Mouse (Mus musculus): Measurements from ENCODE around the gene Timm8a2.
"Not testable (repeated sequence)": the region's sequence is repeated elsewhere in the genome, so short reads cannot be mapped to it uniquely, and the experiment has no call there.

Timm8a2 gene

DNA sequence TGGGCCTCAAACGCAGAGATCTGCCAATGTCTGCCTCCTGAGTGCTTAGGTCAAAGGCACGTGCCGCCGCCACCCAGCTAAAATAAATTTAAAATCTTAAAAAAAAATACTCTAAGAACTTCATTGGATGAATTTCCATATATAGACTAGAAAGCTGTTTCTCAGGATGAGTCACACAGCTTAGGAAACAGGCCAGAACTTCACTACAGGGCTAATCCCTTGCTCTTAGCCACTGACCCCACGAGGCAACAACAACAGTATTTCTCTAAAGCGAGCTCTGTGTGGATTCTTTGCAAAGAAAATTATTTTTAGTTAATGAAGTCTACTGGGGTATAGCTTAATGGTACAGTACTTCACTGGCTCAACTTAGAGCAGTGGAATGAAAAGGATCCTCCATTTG lies 26.9 kb downstream of the Timm8a2 start:
- no peak for DNase-seq (ENCODE audit: low spot score)

DNA sequence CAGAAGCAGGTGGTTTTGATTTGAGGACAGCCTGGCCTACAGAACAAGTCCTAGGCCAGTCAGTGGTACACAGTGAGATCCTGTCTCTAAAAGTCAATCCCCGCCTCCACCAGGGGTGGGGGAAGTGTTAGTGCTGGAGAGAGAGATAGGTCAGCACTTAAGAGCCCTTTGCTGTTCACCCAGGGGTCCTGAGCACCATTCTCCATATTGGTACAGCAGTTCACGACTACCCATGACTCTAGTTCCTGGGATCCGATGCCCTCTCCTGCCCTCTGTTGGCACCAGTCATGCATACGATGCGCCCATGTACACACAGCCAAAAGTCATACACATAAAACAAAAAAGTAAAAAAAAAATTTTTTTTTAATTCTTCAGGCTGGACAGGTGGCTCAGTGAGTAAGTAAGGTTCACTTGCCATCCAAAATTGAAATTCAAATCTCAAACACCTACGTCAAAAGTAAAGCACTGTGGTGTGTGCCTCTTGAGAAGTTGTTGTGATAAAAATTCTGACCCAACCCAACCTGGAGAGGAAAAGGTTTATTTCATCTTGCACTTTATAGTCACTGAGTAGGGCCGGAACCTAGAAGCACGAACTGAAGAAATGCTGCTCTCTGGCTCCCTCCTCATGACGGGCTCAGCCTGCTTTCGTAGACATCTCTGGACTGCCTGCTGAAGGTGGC lies 28.1 kb downstream of the Timm8a2 start:
- DNase-seq (ENCODE audit: low spot score) = no peak

DNA sequence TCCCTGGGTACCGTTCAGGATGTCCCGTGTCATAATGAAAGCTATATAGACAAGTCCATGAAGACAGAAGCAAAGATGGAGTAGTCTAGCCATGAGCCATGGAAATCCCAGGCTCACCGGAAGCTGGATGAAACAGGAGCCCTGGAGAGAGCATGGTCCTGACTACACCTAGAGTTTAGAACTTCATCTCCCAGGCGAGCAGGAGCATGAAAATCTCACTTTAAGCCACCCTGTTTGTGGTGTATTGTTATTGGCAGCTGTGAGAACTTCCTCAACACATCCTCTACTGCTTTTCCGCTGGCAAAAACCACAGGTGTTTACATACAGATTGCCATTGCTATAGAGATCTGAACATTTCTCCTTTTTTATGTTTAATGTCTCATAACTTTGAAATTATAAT lies 29.1 kb downstream of the Timm8a2 start:
- DNase-seq (ENCODE audit: low spot score) = no peak

DNA sequence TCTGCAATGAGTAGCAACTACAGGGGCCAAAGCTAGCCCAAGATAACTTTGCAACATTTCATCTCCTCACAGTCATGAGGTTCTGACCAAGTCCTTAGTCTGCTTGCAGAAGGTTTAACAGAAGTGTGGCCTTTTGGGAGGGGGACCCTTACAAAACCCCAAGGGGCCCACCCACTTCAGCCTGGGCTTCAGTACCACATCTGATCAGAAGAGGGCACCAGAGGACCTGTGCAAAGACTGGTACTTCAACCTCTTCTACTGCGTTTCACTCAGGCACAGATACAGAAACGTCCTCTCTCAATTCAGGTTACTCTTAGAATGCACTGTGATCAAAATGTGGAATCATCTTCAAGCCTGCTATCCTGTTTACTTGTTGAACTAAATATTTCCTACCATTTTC lies 30.0 kb downstream of the Timm8a2 start:
- peak; percentile 35 for DNase-seq (ENCODE audit: low spot score)

DNA sequence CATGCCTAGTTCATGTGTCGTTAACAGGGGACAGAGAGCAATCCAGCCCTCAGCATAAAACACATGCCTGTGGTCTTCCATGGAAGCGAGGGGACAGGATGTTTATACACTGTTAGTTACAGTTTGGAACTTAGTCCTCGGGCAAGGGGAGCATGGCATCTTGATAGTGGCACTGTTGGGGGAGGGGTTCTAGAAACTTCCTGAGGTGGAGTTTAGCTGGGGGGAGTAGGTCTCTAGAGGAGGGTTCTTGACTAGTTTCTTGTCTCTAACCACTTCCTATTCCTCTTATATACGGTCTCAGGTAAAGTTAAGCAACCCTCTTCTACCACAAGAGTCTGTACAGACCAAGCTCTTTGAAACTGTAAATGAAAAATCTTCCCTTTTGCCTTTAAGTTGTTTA lies 31.8 kb downstream of the Timm8a2 start:
- DNase-seq (ENCODE audit: low spot score) = no peak

DNA sequence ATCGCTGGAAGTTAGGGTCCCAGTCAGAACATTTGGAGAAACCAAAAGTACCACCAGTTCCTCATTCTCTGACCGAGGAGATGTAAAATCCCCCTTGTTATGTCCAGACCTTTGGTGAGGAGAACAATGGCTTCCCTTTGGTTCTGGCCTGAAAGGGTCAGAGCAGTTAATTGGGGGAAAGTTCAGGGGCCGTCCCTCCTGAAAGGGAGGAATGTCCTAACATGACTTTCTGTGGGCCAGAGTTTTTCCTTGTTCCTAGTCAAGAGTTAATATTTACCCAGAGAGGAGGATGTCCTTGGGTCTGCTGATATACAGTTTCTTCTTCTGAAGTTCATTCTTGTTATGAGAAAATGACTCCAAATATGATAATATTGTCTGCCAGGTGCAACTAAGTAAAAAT lies 33.6 kb downstream of the Timm8a2 start:
- not testable (repeated sequence) for DNase-seq (ENCODE audit: low spot score)

DNA sequence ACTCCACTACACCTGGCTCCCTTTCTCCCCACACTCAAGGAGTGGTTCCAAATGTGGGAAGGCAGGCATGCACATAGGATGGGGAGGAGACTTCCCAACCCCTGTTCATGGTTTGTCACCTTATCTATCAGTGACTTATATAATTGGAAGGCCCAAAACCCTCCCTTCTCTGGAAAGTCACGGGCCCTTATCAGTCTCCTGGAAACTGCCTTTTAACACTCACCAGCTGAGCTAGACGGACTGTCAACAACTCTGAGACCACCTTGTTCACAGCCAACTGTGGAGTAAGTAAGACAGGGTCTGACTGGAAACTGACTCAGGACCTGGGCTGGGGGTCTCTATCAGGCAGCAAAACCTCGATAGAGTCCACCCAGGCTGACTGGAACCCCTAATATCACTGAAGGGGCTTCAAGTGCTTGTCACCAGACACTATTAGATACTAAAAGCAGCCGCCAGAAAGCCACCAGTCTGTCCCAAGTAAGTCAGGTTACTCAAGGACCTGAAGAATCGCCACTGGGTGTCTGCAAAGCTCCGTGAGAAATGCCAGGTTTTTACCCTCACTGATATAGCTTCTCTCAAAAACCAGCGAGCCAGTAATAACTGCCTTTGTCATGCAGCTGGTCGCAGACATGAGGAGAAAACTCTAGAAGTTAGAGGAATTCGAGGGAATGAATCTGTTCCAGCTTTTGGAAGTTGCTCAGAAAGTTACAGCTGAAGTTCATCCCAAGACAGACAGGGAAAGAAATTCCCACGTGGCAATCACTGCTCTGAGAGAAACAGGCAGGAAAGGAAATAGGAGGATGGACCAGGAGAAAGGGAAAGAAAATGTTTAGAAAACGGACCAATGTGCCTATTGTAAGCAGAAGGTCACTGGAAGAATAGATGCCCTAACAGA lies 34.6 kb downstream of the Timm8a2 start:
- no peak for DNase-seq (ENCODE audit: low spot score)

DNA sequence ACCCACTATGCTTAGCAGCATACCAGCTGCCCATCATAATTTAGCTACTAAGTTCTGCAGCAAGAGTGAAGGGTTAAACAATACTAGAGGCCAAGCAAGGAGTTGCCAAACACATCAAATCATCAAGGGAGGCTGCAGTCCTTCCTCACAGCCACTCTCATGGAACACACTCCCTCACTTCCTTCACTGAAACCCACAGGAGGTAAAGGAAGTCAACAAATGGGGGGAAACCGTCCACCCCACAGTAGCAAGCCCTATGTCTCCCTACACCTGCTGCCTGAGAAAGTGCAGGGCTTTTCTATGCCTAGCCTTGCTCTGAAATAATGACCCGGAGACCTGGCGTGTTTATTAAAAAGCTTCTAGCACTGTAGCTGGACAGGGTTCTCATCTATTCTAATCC lies 35.5 kb downstream of the Timm8a2 start:
- DNase-seq (ENCODE audit: low spot score) = no peak

DNA sequence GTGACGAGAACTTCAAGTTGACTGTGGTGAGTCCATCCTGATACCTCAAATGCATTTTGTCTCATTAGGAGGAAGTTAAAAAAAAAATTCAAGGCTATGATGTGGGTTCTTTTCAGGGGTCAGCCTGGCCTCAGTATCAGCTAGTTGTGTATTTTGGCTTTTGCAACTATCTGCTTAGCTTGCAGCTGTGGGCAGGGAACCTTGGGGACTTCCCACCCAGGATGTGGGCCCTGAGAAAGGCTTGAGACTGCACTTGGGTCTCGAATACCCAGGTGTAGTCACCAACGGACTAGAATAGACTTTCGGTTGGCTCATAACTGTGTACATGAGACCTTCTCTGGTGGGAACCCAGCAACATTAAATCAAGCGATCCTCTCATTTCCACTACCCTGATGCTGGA lies 38.9 kb downstream of the Timm8a2 start:
- no peak for DNase-seq (ENCODE audit: low spot score)

DNA sequence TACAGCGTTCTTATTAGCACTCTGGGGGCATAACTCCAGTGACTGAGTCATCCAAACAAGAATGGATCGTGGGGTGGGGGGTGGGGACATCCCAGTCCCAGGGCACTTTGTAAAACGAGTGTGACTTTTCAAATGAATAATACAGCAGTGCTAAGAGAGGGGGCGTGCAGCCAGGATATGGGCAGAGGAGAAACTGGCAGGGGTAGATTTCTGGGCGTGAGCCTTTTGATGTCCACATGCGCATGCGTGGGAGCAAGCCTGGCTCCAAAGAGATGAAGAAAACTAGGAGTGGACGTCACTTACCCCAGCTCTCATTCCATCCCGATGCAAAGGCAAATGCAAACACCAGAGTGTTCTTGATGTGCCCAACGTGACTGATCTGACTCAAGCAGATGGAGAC lies 39.9 kb downstream of the Timm8a2 start:
- no peak for DNase-seq (ENCODE audit: low spot score)

DNA sequence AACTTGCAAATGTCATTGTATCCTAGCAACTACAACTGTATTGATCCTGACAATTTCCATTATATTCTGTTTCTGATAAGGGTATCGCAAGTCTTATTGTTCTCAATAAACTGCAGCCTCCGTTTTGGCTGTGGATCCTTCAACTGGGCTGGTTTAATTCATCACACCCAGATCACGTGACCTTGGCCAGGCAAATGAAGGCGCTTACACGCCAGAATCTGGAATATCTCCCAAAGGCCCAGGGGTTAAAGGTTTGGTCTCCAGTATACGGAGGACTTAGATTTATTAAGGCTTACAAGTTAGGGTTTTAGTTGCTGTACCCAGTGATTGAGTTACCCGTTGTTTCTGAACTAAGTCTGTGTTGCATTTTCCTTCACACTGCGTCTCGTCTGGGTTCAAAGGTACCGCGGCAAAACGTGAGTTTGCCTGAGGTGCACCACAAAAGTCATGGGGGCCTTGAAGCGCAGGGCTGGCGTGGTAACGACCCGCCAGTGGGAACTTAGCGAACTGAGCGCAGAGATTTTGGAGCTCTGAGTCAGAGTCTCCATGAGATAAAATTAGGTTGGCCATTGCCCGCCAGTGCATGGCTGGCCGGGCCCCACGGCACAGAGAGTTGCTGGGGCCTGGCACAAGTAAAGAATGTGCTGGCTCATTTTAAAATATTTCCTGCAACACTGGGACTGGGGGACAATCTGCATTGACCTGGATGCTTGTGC lies 41.2 kb downstream of the Timm8a2 start:
- DNase-seq (ENCODE audit: low spot score) = no peak

DNA sequence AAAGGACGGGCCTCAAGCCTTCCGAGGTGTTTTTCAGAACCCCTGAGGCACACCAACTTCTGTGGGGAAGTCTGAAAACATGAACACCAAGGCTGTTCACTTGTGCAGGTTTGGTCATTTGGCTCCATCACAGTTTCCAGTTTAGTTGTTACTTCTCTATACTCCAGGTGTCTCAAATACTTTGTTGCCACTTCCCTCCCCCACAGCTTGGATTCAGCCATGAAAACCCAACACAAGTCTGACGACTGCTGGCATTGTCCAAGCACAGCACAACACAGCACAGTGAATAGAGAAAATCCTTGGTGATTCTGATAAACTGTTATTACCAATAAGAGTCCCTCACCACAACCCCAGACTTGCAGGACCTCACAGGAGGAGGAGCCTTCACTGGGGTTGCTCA lies 42.5 kb downstream of the Timm8a2 start:
- DNase-seq (ENCODE audit: low spot score) = no peak

DNA sequence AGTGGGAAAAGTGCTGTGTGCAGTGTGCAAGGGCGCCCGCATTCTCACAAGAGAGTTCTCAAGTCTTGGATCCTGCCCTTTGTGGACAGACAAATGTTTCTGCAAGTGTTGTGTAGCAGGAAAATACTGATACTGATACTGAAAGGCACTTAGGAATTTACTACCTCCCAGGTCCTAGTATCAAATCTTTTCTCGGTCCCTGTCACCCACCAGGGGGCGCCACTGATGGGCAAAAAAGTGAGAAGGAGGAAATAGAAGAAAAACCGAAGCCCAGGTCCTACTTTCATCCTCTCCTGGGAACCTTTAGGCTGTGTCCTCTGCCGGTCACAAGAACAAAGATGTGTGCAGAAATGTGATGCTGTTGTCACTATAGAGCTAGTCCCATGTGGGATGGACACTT lies 45.0 kb downstream of the Timm8a2 start:
- DNase-seq (ENCODE audit: low spot score) = no peak

DNA sequence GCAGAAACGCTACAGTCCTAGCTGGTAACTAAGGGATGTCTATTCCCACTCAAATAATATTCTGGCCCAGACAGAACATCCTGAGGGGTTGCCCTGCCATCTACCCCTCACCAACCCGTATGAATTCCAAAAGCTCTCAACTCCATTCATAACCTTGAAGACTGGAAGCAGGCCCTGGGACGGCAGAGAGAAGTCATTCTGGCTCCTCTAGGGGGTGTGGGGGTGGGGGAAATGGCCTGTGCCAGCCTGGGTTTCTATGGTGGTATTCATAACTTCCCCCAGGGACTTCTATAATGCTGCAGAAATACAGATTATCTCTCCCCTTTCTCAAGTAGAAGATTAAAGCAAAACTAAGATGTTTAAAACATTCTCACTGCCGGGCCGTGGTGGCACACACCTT lies 45.4 kb downstream of the Timm8a2 start:
- DNase-seq (ENCODE audit: low spot score) = no peak

DNA sequence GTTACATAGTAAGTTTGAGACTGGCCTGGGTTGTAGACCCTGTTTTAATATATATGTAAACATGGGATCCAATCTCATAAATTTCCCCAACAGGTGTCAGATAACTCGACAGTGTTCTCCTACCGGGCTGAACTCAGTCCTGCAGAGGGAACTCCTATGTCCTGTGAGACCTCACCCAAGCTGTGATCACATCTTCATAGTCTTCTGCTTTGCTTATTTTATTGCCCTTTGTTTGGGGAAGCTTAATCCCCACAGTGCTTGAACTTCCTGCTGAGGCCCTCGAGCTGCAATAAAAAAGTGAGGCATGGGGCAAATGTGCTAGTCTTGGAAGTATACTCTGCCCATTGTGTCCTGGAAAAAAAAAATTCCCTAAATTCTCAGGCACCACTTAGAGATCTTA lies 46.8 kb downstream of the Timm8a2 start:
- no peak for DNase-seq (ENCODE audit: low spot score)

DNA sequence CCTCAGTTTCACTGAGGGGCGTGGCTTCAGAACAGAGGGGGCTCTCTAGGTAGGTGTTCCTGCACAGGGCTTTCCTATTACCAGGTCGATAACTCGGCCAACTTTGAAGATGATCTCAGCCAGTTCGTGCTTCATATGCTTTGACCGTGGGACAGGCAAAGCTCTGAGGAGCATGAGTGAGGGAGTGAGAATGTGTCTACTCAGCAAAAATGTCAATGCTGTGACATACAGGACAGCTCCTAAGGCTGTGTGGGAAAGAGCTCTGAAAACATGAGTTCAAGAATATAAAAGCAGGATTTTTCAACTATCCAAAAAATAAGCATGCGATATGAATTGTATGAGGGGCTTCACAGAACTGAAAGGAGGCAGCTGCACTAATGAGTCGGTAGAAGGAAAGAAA lies 49.0 kb downstream of the Timm8a2 start:
- no peak for DNase-seq (ENCODE audit: low spot score)

DNA sequence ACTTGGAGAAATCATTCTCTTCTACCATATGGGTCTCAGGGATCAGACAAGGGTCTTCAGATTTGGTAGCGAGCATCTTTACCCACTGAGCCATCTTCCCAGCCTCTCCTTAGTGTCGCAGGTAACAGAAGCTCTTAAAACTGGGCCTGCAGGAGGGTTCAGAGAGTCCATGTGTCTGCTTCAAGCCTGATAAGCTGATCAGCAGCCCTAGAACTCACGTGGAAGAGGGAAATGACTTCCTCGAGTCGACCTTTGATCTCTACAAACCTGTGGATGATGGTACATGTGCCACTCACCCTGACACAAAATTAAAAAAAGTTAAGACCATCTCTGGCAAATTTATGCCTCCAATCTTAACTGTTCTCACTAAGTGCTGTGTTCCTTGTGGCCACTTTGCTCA lies 53.5 kb downstream of the Timm8a2 start:
- no peak for DNase-seq (ENCODE audit: low spot score)
